Mouse (Mus musculus) kidney, postnatal 0 days (tissue): ENCODE results near the gene Pnma1. TPM values are rescaled to one million over a fixed set of nuclear protein-coding genes. Genes with fewer than 3 reads are reported as not detected.

Source experiments
- ATAC-seq: fragments of 200-750 bp; cut with Nextera tagmentation; replicated peaks from 2 replicates; pipeline ENCODE4 v1.8.0; 2017; ENCODE audit warnings: low read depth, moderate number of reproducible peaks, moderate TSS enrichment, moderate library complexity; ENCODE audit not compliant: low FRiP score
- DNase-seq: peaks from one replicate; pipeline ENCODE4 v3.0.0-alpha.2; 2016; ENCODE audit warnings: low spot score
- H3K27ac ChIP-seq: fragments of 300-500 bp; sonication (generic); 2 replicates; pipeline ENCODE4 v1.5.1; 2014; ENCODE audit warnings: mild to moderate bottlenecking
- H3K27me3 ChIP-seq: fragments of 300-500 bp; sonication (generic); 2 replicates; pipeline ENCODE4 v1.6.1; 2014; ENCODE audit warnings: low read length, mixed read lengths; ENCODE audit not compliant: insufficient read depth
- H3K36me3 ChIP-seq: fragments of 300-500 bp; sonication (generic); 2 replicates; pipeline ENCODE4 v1.6.1; 2014; ENCODE audit warnings: low read length, mixed read lengths; ENCODE audit not compliant: insufficient read depth
- H3K4me1 ChIP-seq: fragments of 300-500 bp; sonication (generic); replicated peaks from 2 replicates; pipeline ENCODE4 v1.6.1; 2014; ENCODE audit warnings: antibody characterized with exemption, low read length, mixed read lengths; ENCODE audit not compliant: insufficient read depth
- H3K4me2 ChIP-seq: fragments of 300-500 bp; sonication (generic); 2 replicates; pipeline ENCODE4 v1.6.1; 2014; ENCODE audit warnings: mild to moderate bottlenecking, low read length, moderate library complexity, mixed read lengths
- H3K4me3 ChIP-seq: fragments of 300-500 bp; sonication (generic); replicated peaks from 2 replicates; pipeline ENCODE4 v1.5.1; 2014; ENCODE audit warnings: low read depth, low read length
- H3K9ac ChIP-seq: fragments of 300-500 bp; sonication (generic); 2 replicates; pipeline ENCODE4 v1.6.1; 2014; ENCODE audit warnings: low read depth, low read length
- H3K9me3 ChIP-seq: fragments of 300-500 bp; sonication (generic); replicated peaks from 2 replicates; pipeline ENCODE4 v1.6.1; 2016; ENCODE audit warnings: low read length, inconsistent platforms, mixed read lengths
- CTCF ChIP-seq: IDR thresholded peaks from 2 replicates; pipeline ENCODE4 v1.5.1; 2016; ENCODE audit warnings: antibody characterized with exemption, low read depth, mild to moderate bottlenecking, moderate library complexity
- WGBS: fragments of 180-500 bp; shearing (Covaris S2); extraction: QIAGEN DNeasy Blood & Tissue Kit; methylation state at CpG from one replicate; pipeline ENCODE4 v1.1.7; 2014; 5-methylcytosine and 5-hydroxymethylcytosine counted together
- polyA plus RNA-seq: library from polyadenylated mRNA; unstranded; fragments of >200 nt; fragmentation: Nextera tagmentation; extraction: Ambion mirVana; gene quantifications from 2 replicates; pipeline ENCODE4 v1.2.1, GENCODE M21; 2015

Pnma1 gene
- polyA plus RNA-seq, 1 experiment from 2014 or later: 0.33 TPM

- no peak for TF ChIP-seq CTCF
- no peak for ATAC-seq
Observed at GRCm38 (mm10) chr12:84158156-84158555, 9.9 kb upstream of the Pnma1 start.

DNA sequence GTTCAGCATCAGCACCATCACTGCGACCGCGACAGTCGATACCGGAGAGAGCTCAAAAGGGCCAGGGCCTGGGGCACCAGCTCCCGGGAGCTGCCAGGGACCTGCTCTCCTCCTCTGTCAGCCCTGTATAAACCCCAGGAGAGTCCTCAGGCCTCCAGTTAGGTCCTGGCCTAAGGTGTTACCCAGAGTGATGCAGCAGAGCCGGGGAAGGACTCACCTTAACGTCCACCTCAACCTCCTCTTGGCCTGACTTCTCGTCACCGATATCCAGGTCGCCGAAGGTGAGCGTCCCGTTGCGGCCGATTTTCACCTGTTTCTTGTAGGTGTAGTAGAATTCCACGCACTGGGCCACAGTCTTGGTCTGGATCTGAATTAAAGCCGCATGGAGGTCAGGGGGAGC lies 7.9 kb upstream of the Pnma1 start:
- no peak for ATAC-seq
- Histone ChIP-seq H3K27ac (no peak overlapping the region), H3K36me3 (peaks cover 67% of the 10 kb centered on the region), H3K4me3 (no peak overlapping the region), H3K9ac (no peak overlapping the region), H3K9me3 (no peaks in the 10 kb centered on the region), H3K27me3 (no peaks in the 10 kb centered on the region), H3K4me2 (no peak overlapping the region), H3K4me1 (no peaks in the 10 kb centered on the region)
- no peak for TF ChIP-seq CTCF
- DNase-seq: no peak
- 93% methylated on average over 18 of the region's 18 CpGs for WGBS

More at GRCm38 (mm10) chr12:84158156-84158555, 9.9 kb upstream of the Pnma1 start:
- Histone ChIP-seq H3K27ac (no peak overlapping the region), H3K9me3 (no peaks in the 10 kb centered on the region), H3K4me3 (no peak overlapping the region), H3K27me3 (no peaks in the 10 kb centered on the region), H3K9ac (no peak overlapping the region), H3K36me3 (peaks cover 55% of the 10 kb centered on the region), H3K4me1 (no peaks in the 10 kb centered on the region), H3K4me2 (no peak overlapping the region)
- WGBS: 84% methylated on average over 14 of the region's 14 CpGs
- DNase-seq: no peak

GRCm38 (mm10) chr12:84155523-84155871 lies 7.2 kb upstream of the Pnma1 start:
- 69% methylated on average over 2 of the region's 2 CpGs for WGBS

DNA sequence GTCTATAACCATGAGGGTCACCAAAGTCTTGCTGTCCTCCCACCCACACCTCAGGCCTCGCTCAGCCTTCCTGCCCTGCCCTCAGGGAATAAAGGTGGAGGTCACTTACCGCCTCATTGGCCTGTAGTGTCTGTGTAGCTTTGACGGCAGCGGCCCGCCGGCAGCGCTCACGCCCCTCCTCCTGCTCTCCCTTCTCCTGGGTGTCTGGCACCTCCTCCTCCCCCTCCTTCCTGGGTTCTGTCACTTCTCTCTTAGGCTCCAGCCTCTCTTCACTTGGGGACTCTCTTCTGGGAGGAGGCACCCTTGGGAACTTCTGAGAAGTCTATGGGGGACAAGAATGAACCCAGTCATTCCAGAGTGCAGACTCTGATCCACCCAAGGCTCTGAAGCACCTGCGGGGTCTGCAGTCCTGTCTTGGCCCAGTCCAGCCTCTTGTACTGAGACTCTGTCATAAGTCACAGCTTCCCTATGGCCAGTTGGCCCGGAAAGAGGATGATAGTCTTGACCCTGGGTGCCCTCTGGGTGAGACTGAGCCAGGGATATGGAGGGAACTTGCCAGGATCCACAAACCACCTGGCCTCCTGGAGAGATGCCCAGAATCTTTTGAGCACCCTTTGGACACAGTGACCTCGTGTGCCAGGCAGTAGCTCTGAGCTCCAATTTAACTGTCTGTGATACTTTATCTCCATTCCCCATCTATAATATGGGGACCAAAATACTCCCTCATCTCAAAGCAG lies 6.7 kb upstream of the Pnma1 start:
- Histone ChIP-seq H3K36me3 (peaks cover 60% of the 10 kb centered on the region), H3K4me2 (no peak overlapping the region), H3K27me3 (no peaks in the 10 kb centered on the region), H3K4me3 (no peak overlapping the region), H3K9me3 (no peaks in the 10 kb centered on the region), H3K27ac (no peak overlapping the region), H3K9ac (no peak overlapping the region), H3K4me1 (no peaks in the 10 kb centered on the region)
- no peak for TF ChIP-seq CTCF
- ATAC-seq (no peak), DNase-seq (no peak)
- 36% methylated on average over 11 of the region's 11 CpGs for WGBS

More at GRCm38 (mm10) chr12:84155523-84155871, 7.2 kb upstream of the Pnma1 start:
- Histone ChIP-seq H3K27ac (no peak overlapping the region), H3K36me3 (peaks cover 66% of the 10 kb centered on the region), H3K4me1 (no peaks in the 10 kb centered on the region), H3K4me2 (no peak overlapping the region), H3K9me3 (no peaks in the 10 kb centered on the region), H3K27me3 (no peaks in the 10 kb centered on the region), H3K9ac (no peak overlapping the region), H3K4me3 (no peak overlapping the region)
- DNase-seq: no peak
- no peak for ATAC-seq
- TF ChIP-seq CTCF: no peak

DNA sequence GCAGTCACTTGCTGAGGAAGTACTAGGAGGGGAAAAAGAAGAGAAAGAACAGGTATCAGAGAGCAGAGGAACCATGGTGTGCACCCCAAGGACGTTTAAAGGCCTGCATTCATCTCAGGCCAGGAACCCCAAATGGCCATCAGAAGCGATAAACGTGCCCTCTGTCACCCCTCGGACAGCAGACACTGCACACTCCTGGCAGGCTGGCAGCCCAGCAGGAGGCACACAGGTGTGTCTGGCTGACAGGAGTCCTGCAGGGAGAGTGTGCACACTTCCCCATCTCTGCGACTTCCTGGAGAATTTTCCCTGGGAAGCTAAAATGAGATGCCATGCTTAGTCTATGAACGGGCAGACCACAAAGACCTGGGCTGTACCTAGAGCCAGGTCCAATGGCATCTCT lies 5.1 kb upstream of the Pnma1 start:
- WGBS: 80% methylated on average over 6 of the region's 6 CpGs
- Histone ChIP-seq H3K27ac (no peak overlapping the region), H3K36me3 (peaks cover 46% of the 10 kb centered on the region), H3K4me2 (no peak overlapping the region), H3K4me3 (no peak overlapping the region), H3K4me1 (no peaks in the 10 kb centered on the region), H3K27me3 (no peaks in the 10 kb centered on the region), H3K9ac (no peak overlapping the region), H3K9me3 (no peaks in the 10 kb centered on the region)
- DNase-seq (no peak), ATAC-seq (no peak)
- TF ChIP-seq CTCF: no peak

- H3K9ac ChIP-seq: no peak overlapping the region
- H3K4me3 ChIP-seq: no peak overlapping the region
- ATAC-seq (no peak), DNase-seq (no peak)
- no peaks in the 10 kb centered on the region for H3K4me1 ChIP-seq
- peaks cover 38% of the 10 kb centered on the region for H3K36me3 ChIP-seq
- no peak overlapping the region for H3K4me2 ChIP-seq
- H3K9me3 ChIP-seq: no peaks in the 10 kb centered on the region
- TF ChIP-seq CTCF: no peak
- 51% methylated on average over 32 of the region's 32 CpGs for WGBS
- H3K27ac ChIP-seq: no peak overlapping the region
- no peaks in the 10 kb centered on the region for H3K27me3 ChIP-seq
Observed at GRCm38 (mm10) chr12:84152352-84153190, 4.3 kb upstream of the Pnma1 start.
